Mouse (Mus musculus): Measurements from ENCODE around the gene Nacc1.

GRCm38 (mm10) chr8:84621102-84621625 lies 66.5 kb downstream of the Nacc1 start:
- no peak for TF ChIP-seq GATA1 (IDR thresholded peaks at IDR 0.05; ENCODE audit: low read length)
- no peak for TF ChIP-seq TAL1 (IDR thresholded peaks at IDR 0.05; ENCODE audit: low read length)
